Mouse (Mus musculus) liver, adult 2 months (tissue): Measurements from ENCODE around the gene Pfkp. TPM values are rescaled to one million over a fixed set of nuclear protein-coding genes. Genes with fewer than 3 reads are reported as not detected.

Experiments
- DNase-seq: peaks from one replicate; pipeline ENCODE4 v3.0.0-alpha.2; 2011; ENCODE audit warnings: low read depth, low spot score; ENCODE audit errors: extremely low read depth
- H3K27ac ChIP-seq: fragments of 200-500 bp; replicated peaks from 2 replicates; pipeline ENCODE4 v1.5.1; 2012; ENCODE audit warnings: low read depth, mild to moderate bottlenecking, control low read depth, inconsistent platforms, low read length; ENCODE audit not compliant: insufficient read depth
- H3K27me3 ChIP-seq: fragments of 200-500 bp; 2 replicates; pipeline ENCODE4 v1.6.1; 2012; ENCODE audit warnings: mild to moderate bottlenecking, moderate library complexity, low read length, inconsistent platforms; ENCODE audit not compliant: control insufficient read depth, insufficient read depth
- H3K36me3 ChIP-seq: fragments of 200-500 bp; 2 replicates; pipeline ENCODE4 v1.6.1; 2012; ENCODE audit warnings: low read length, inconsistent platforms; ENCODE audit not compliant: control insufficient read depth, insufficient read depth
- H3K4me1 ChIP-seq: fragments of 200-500 bp; 2 replicates; pipeline ENCODE4 v1.6.1; 2011; ENCODE audit warnings: low read length; ENCODE audit not compliant: control insufficient read depth, insufficient read depth
- H3K4me3 ChIP-seq: fragments of 200-500 bp; 2 replicates; pipeline ENCODE4 v1.5.1; 2011; ENCODE audit warnings: low read depth, mild to moderate bottlenecking, control low read depth, low read length, moderate library complexity; ENCODE audit not compliant: insufficient read depth
- H3K79me2 ChIP-seq: fragments of 200-500 bp; 2 replicates; pipeline ENCODE4 v1.6.1; 2012; ENCODE audit warnings: inconsistent platforms, mild to moderate bottlenecking, low read length, moderate library complexity; ENCODE audit not compliant: control insufficient read depth, insufficient read depth
- H3K9ac ChIP-seq: fragments of 200-500 bp; 2 replicates; pipeline ENCODE4 v1.6.1; 2012; ENCODE audit warnings: low read depth, mild to moderate bottlenecking, control low read depth, inconsistent platforms, low read length
- CTCF ChIP-seq: fragments of 200-500 bp; IDR thresholded peaks from 2 replicates; pipeline ENCODE4 v1.5.1; 2011; ENCODE audit warnings: low read depth, low read length, control low read depth
- POLR2A ChIP-seq: fragments of 200-500 bp; IDR thresholded peaks from 2 replicates; pipeline ENCODE4 v1.6.1; 2011; ENCODE audit warnings: low read length, control low read depth; ENCODE audit not compliant: insufficient read depth; ENCODE audit errors: extremely low read depth
- WGBS: fragments of 180-500 bp; shearing (Covaris S2); methylation state at CpG from one replicate; pipeline ENCODE4 v1.1.7; 2018; 5-methylcytosine and 5-hydroxymethylcytosine counted together
- polyA plus RNA-seq: library from polyadenylated mRNA; depleted of rRNA; stranded (reverse); fragments of >200 nt; gene quantifications from 2 replicates; pipeline ENCODE4 v1.2.3, GENCODE M21; 2012; rRNA removed
- total RNA-seq: library from RNA; depleted of rRNA; stranded (reverse); fragments of >200 nt; gene quantifications from 2 replicates; pipeline ENCODE4 v1.2.3, GENCODE M21; 2014; rRNA removed

Gene Pfkp
- total and polyA plus RNA-seq, 2 experiments, result 1.8 to 2.8 TPM

- H3K4me3 ChIP-seq, result no peak overlapping the region
- H3K27me3 ChIP-seq, result no peaks in the 10 kb centered on the region
- 66% methylated on average over 2 of the region's 2 CpGs for WGBS
- no peaks in the 10 kb centered on the region for H3K4me1 ChIP-seq
- peaks cover 42% of the 10 kb centered on the region for H3K36me3 ChIP-seq
- H3K9ac ChIP-seq, result no peak overlapping the region
- DNase-seq, result peak; percentile 63
- H3K27ac ChIP-seq, result no peak overlapping the region
- TF ChIP-seq CTCF, result no peak
- no peak for TF ChIP-seq POLR2A
- no peaks in the 10 kb centered on the region for H3K79me2 ChIP-seq
Observed at GRCm38 (mm10) chr13:6562409-6562808, 86.2 kb downstream of the Pfkp start.

GRCm38 (mm10) chr13:6557771-6558170 lies 90.8 kb downstream of the Pfkp start:
- Histone ChIP-seq H3K4me3 (no peak overlapping the region), H3K36me3 (peaks cover 42% of the 10 kb centered on the region), H3K27me3 (no peaks in the 10 kb centered on the region), H3K79me2 (no peaks in the 10 kb centered on the region), H3K4me1 (no peaks in the 10 kb centered on the region), H3K27ac (no peak overlapping the region), H3K9ac (no peak overlapping the region)
- TF ChIP-seq CTCF (no peak), POLR2A (no peak)
- DNase-seq, result no peak
- WGBS, result 89% methylated on average over 7 of the region's 7 CpGs

DNA sequence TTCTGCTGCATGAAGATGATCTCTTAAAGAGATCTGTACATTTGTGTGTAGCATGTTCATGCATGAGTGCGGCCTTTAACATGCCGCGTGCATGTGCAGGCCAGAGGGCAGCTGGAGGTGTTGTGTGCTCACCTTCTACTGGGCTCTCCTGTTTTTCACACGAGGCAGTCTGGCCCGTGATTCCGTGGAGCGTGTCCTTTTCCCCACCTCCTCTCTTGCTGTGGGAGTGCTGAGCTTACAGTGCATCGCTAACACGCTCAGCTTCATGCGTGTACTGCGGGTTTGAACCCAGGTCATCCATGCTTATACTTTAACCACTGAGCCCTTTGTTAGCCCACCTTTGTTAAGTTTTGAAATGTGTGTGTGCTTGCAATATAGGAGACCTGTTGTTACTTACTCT lies 92.9 kb downstream of the Pfkp start:
- Histone ChIP-seq H3K27ac (no peak overlapping the region), H3K9ac (no peak overlapping the region), H3K4me3 (no peak overlapping the region), H3K27me3 (no peaks in the 10 kb centered on the region), H3K4me1 (no peaks in the 10 kb centered on the region), H3K79me2 (no peaks in the 10 kb centered on the region), H3K36me3 (peaks cover 38% of the 10 kb centered on the region)
- no peak for DNase-seq
- TF ChIP-seq CTCF, result no peak
- TF ChIP-seq POLR2A, result no peak
- WGBS, result 97% methylated on average over 11 of the region's 11 CpGs

DNA sequence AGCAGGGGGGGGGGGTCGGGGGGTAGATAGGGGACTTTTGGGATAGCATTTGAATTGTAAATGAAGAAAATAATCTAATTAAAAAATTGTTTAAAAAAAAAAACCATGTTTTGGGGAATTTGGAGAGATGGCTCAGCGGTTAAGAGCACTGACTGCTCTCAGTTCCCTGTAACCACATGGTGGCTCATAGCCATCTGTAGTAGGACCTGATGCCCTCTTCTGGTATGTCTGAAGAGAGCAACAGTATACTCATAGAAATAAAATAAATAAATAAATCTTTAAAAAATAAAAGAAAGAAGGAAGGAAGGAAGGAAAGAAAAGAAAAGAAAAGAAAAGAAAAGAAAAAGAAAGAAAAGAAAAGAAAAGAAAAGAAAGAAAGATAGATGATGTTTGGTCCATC lies 94.9 kb downstream of the Pfkp start:
- no peak for TF ChIP-seq CTCF
- no peak for TF ChIP-seq POLR2A
- WGBS, result 91% methylated on average over 2 of the region's 2 CpGs
- peaks cover 29% of the 10 kb centered on the region for H3K36me3 ChIP-seq

DNA sequence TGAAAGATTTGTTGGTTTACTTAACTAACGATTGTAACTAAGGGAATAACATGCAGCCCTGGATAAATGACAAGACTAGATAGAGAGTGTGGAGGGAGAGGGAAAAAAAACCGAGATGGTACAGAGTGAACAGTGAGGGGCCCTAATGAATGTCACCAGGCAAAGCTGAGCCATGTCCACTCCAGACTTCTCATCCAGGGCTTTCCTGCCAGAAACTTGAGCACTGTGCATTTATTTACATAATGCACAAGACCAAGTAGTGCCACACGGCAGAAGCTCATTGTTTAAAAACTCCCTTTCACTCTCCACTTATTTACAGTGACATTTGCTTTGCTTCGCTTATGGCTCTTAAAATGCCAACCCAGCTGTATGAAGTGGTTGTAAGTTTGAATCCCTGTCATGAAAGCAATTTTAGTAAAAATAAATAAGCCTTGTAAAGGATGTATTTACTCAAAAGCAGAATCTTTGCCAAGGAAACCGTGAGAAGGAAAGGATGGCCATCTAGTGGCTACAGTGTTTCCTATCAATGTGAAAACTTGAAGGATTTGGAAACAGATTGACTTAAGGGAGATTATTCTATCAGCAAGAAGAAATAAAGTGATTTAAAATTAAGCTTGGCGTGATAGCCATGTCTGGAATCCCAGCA lies 113.2 kb downstream of the Pfkp start:
- no peaks in the 10 kb centered on the region for H3K27me3 ChIP-seq
- no peak for DNase-seq
- no peaks in the 10 kb centered on the region for H3K79me2 ChIP-seq
- no peak overlapping the region for H3K4me3 ChIP-seq
- no peak overlapping the region for H3K27ac ChIP-seq
- no peak for TF ChIP-seq CTCF
- no peak for TF ChIP-seq POLR2A
- H3K4me1 ChIP-seq, result no peaks in the 10 kb centered on the region
- no peak overlapping the region for H3K9ac ChIP-seq
- no peaks in the 10 kb centered on the region for H3K36me3 ChIP-seq
- 51% methylated on average over 6 of the region's 6 CpGs for WGBS

More for the DNA sequence above, 94.9 kb downstream of the Pfkp start:
- no peaks in the 10 kb centered on the region for H3K4me1 ChIP-seq
- no peak overlapping the region for H3K9ac ChIP-seq
- H3K79me2 ChIP-seq, result no peaks in the 10 kb centered on the region
- no peak overlapping the region for H3K4me3 ChIP-seq
- no peaks in the 10 kb centered on the region for H3K27me3 ChIP-seq
- DNase-seq, result no peak
- no peak overlapping the region for H3K27ac ChIP-seq

DNA sequence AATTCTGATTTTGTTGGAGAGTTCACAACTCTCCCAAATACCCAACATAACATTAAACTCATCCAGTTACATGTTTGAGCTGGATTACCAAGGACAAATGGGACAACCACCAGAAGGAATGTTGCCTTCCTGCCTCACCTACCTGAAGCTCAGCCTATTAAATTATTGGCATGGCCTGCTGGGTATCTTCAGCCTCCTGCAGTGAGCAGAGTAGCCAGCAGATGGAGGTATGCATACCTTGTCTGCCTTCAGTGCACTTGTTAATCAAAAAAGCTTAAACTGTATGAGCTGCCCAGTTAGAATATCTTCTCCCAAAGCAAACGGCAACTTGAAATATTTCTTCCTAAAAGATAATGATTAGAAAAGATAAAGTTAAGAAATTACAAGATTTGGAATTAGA lies 115.9 kb downstream of the Pfkp start:
- Histone ChIP-seq H3K27ac (no peak overlapping the region), H3K9ac (no peak overlapping the region), H3K4me1 (no peaks in the 10 kb centered on the region), H3K27me3 (no peaks in the 10 kb centered on the region), H3K36me3 (no peaks in the 10 kb centered on the region), H3K79me2 (no peaks in the 10 kb centered on the region), H3K4me3 (no peak overlapping the region)
- DNase-seq, result peak; percentile 21
- peak; percentile 51; the same call in 1 of the 2 replicates for TF ChIP-seq CTCF
- no peak for TF ChIP-seq POLR2A
- WGBS, result 72% methylated on average over 1 of the region's 1 CpGs

Other genes with a start within 250 kb of the Pfkp start
- gene Pitrm1, start 100.6 kb downstream of the Pfkp start, total RNA-seq, result 17.9 and 26.0 TPM in 2 replicates
- gene Pitrm1, start 100.6 kb downstream of the Pfkp start, polyA plus RNA-seq, result 16.1 and 17.8 TPM in 2 replicates